Mouse (Mus musculus): ENCODE results near the gene Fam83b. TPM values are rescaled to one million over a fixed set of nuclear protein-coding genes. Genes with fewer than 3 reads are reported as not detected.

Fam83b gene
- total and polyA plus RNA-seq, 2 experiments from 2014 or later = 0.04 TPM; not detected in 1

GRCm38 (mm10) chr9:76583943-76584342, 17.0 kb upstream of the Fam83b start:
- no peak overlapping the region for H3K27ac ChIP-seq (ENCODE audit: low read depth)
- H3K36me3 ChIP-seq (replicated peaks; ENCODE audit: control insufficient read depth, insufficient read depth, low read length) = no peaks in the 10 kb centered on the region
- ATAC-seq (ENCODE audit: insufficient read depth, low read depth) (no peak), DNase-seq (ENCODE audit: low spot score) (no peak)
- H3K27me3 ChIP-seq (ENCODE audit: control insufficient read depth, insufficient read depth, low read length) = no peaks in the 10 kb centered on the region
- H3K4me3 ChIP-seq (ENCODE audit: low read depth, low read length) = no peak overlapping the region
- no peaks in the 10 kb centered on the region for H3K9me3 ChIP-seq (replicated peaks; ENCODE audit: control insufficient read depth, low read length)
- WGBS = 49% methylated on average over 6 of the region's 6 CpGs
- no peak overlapping the region for H3K4me2 ChIP-seq (ENCODE audit: low read depth, low read length)
- no peaks in the 10 kb centered on the region for H3K4me1 ChIP-seq (ENCODE audit: control insufficient read depth, insufficient read depth)
- no peak overlapping the region for H3K9ac ChIP-seq (replicated peaks; ENCODE audit: low read depth, low read length)
- TF ChIP-seq EP300 (IDR thresholded peaks at IDR 0.05; ENCODE audit: low read depth) (no peak), CTCF (IDR thresholded peaks at IDR 0.05; ENCODE audit: low read depth) (no peak)

GRCm38 (mm10) chr9:76581966-76582365, 15.1 kb upstream of the Fam83b start:
- Histone ChIP-seq H3K4me2 (ENCODE audit: low read depth, low read length) (no peak overlapping the region), H3K27ac (ENCODE audit: low read depth) (no peak overlapping the region), H3K36me3 (replicated peaks; ENCODE audit: control insufficient read depth, insufficient read depth, low read length) (no peaks in the 10 kb centered on the region), H3K9me3 (replicated peaks; ENCODE audit: control insufficient read depth, low read length) (no peaks in the 10 kb centered on the region), H3K4me1 (ENCODE audit: control insufficient read depth, insufficient read depth) (no peaks in the 10 kb centered on the region), H3K4me3 (ENCODE audit: low read depth, low read length) (no peak overlapping the region), H3K27me3 (ENCODE audit: control insufficient read depth, insufficient read depth, low read length) (no peaks in the 10 kb centered on the region), H3K9ac (replicated peaks; ENCODE audit: low read depth, low read length) (no peak overlapping the region)
- ATAC-seq (ENCODE audit: insufficient read depth, low read depth) (no peak), DNase-seq (ENCODE audit: low spot score) (no peak)
- TF ChIP-seq CTCF (IDR thresholded peaks at IDR 0.05; ENCODE audit: low read depth) = no peak
- TF ChIP-seq EP300 (IDR thresholded peaks at IDR 0.05; ENCODE audit: low read depth) = no peak
- 72% methylated on average over 5 of the region's 5 CpGs for WGBS

- Histone ChIP-seq H3K4me2 (ENCODE audit: low read depth, low read length) (peak overlapping the region; percentile 99), H3K4me1 (ENCODE audit: control insufficient read depth, insufficient read depth) (no peaks in the 10 kb centered on the region; the same call in 1 of the 2 replicates), H3K9me3 (replicated peaks; ENCODE audit: control insufficient read depth, low read length) (no peaks in the 10 kb centered on the region), H3K9ac (replicated peaks; ENCODE audit: low read depth, low read length) (peak overlapping the region; percentile 42; the same call in 1 of the 2 replicates), H3K27ac (ENCODE audit: low read depth) (no peak overlapping the region), H3K36me3 (replicated peaks; ENCODE audit: control insufficient read depth, insufficient read depth, low read length) (no peaks in the 10 kb centered on the region), H3K27me3 (ENCODE audit: control insufficient read depth, insufficient read depth, low read length) (no peaks in the 10 kb centered on the region), H3K4me3 (ENCODE audit: low read depth, low read length) (peak overlapping the region; percentile 67)
- ATAC-seq (ENCODE audit: insufficient read depth, low read depth) (no peak), DNase-seq (ENCODE audit: low spot score) (no peak)
- WGBS = 4% methylated on average over 13 of the region's 13 CpGs
- no peak for TF ChIP-seq EP300 (IDR thresholded peaks at IDR 0.05; ENCODE audit: low read depth)
- no peak for TF ChIP-seq CTCF (IDR thresholded peaks at IDR 0.05; ENCODE audit: low read depth)
These were observed 352 bp upstream of the Fam83b start for GRCm38 (mm10) chr9:76567281-76567655.

GRCm38 (mm10) chr9:76565656-76566055, 1.3 kb downstream of the Fam83b start:
- 77% methylated on average over 2 of the region's 2 CpGs for WGBS
- Histone ChIP-seq H3K4me3 (ENCODE audit: low read depth, low read length) (no peak overlapping the region), H3K9me3 (replicated peaks; ENCODE audit: control insufficient read depth, low read length) (no peaks in the 10 kb centered on the region), H3K4me2 (ENCODE audit: low read depth, low read length) (no peak overlapping the region), H3K4me1 (ENCODE audit: control insufficient read depth, insufficient read depth) (no peaks in the 10 kb centered on the region; the same call in 1 of the 2 replicates), H3K27me3 (ENCODE audit: control insufficient read depth, insufficient read depth, low read length) (no peaks in the 10 kb centered on the region), H3K27ac (ENCODE audit: low read depth) (no peak overlapping the region), H3K36me3 (replicated peaks; ENCODE audit: control insufficient read depth, insufficient read depth, low read length) (no peaks in the 10 kb centered on the region), H3K9ac (replicated peaks; ENCODE audit: low read depth, low read length) (no peak overlapping the region)
- ATAC-seq (ENCODE audit: insufficient read depth, low read depth) = no peak
- TF ChIP-seq CTCF (IDR thresholded peaks at IDR 0.05; ENCODE audit: low read depth) (no peak), EP300 (IDR thresholded peaks at IDR 0.05; ENCODE audit: low read depth) (no peak)
- no peak for DNase-seq (ENCODE audit: low spot score)

- no peak overlapping the region for H3K9ac ChIP-seq (replicated peaks; ENCODE audit: low read depth, low read length)
- H3K27me3 ChIP-seq (ENCODE audit: control insufficient read depth, insufficient read depth, low read length) = no peaks in the 10 kb centered on the region
- no peaks in the 10 kb centered on the region; the same call in 1 of the 2 replicates for H3K4me1 ChIP-seq (ENCODE audit: control insufficient read depth, insufficient read depth)
- no peak for ATAC-seq (ENCODE audit: insufficient read depth, low read depth)
- H3K36me3 ChIP-seq (replicated peaks; ENCODE audit: control insufficient read depth, insufficient read depth, low read length) = no peaks in the 10 kb centered on the region
- H3K4me2 ChIP-seq (ENCODE audit: low read depth, low read length) = no peak overlapping the region
- no peaks in the 10 kb centered on the region for H3K9me3 ChIP-seq (replicated peaks; ENCODE audit: control insufficient read depth, low read length)
- no peak overlapping the region for H3K4me3 ChIP-seq (ENCODE audit: low read depth, low read length)
- WGBS = 78% methylated on average over 1 of the region's 1 CpGs
- H3K27ac ChIP-seq (ENCODE audit: low read depth) = no peak overlapping the region
- no peak for TF ChIP-seq CTCF (IDR thresholded peaks at IDR 0.05; ENCODE audit: low read depth)
- no peak for TF ChIP-seq EP300 (IDR thresholded peaks at IDR 0.05; ENCODE audit: low read depth)
- no peak for DNase-seq (ENCODE audit: low spot score)
These were observed 2.8 kb downstream of the Fam83b start for GRCm38 (mm10) chr9:76564071-76564470.

- no peak overlapping the region for H3K4me3 ChIP-seq (ENCODE audit: low read depth, low read length)
- no peak overlapping the region for H3K27ac ChIP-seq (ENCODE audit: low read depth)
- no peaks in the 10 kb centered on the region for H3K36me3 ChIP-seq (replicated peaks; ENCODE audit: control insufficient read depth, insufficient read depth, low read length)
- WGBS = 60% methylated on average over 6 of the region's 6 CpGs
- no peak overlapping the region for H3K4me2 ChIP-seq (ENCODE audit: low read depth, low read length)
- TF ChIP-seq EP300 (IDR thresholded peaks at IDR 0.05; ENCODE audit: low read depth) (no peak), CTCF (IDR thresholded peaks at IDR 0.05; ENCODE audit: low read depth) (no peak)
- no peak overlapping the region for H3K9ac ChIP-seq (replicated peaks; ENCODE audit: low read depth, low read length)
- no peaks in the 10 kb centered on the region for H3K27me3 ChIP-seq (ENCODE audit: control insufficient read depth, insufficient read depth, low read length)
- ATAC-seq (ENCODE audit: insufficient read depth, low read depth) (no peak), DNase-seq (ENCODE audit: low spot score) (no peak)
- H3K9me3 ChIP-seq (replicated peaks; ENCODE audit: control insufficient read depth, low read length) = no peaks in the 10 kb centered on the region
- H3K4me1 ChIP-seq (ENCODE audit: control insufficient read depth, insufficient read depth) = no peaks in the 10 kb centered on the region; the same call in 1 of the 2 replicates
These were observed 4.1 kb downstream of the Fam83b start for GRCm38 (mm10) chr9:76562794-76563193.
